Mouse (Mus musculus) testis, adult 10 weeks (tissue): Measurements from ENCODE around the gene Mrpl42. TPM values are rescaled to one million over a fixed set of nuclear protein-coding genes. Genes with fewer than 3 reads are reported as not detected.

Source experiments
- polyA plus RNA-seq: library from polyadenylated mRNA; stranded (reverse); fragments of 350-450 nt; fragmentation: Illumina TruSeq; extraction: RNeasy Lipid Tissue Mini Kit (QIAGEN cat#74804); gene quantifications from one replicate; pipeline ENCODE4 v1.2.3, GENCODE M21; 2014; ENCODE audit warnings: low read depth, low replicate concordance

The Mrpl42 gene
- polyA plus RNA-seq, result 66.0 TPM

GRCm38 (mm10) chr10:95501463-95502081 is at the start of gene Mrpl42:
Gene Mrpl42 (minus strand): TSS chr10:95501940.

GRCm38 (mm10) chr10:95514656-95515292 is 13.0 kb upstream of the Mrpl42 start, which contains the start of gene Ube2n:
Gene Ube2n (plus strand): TSS chr10:95515145.

Other genes starting within 250 kb of the Mrpl42 start
- gene Cradd, start 177.8 kb downstream of the Mrpl42 start, polyA plus RNA-seq, result 2.5 TPM
- gene Socs2, start 84.8 kb downstream of the Mrpl42 start, polyA plus RNA-seq, result 8.8 TPM
- 1,812 TPM for gene Ube2n, start 13.2 kb upstream of the Mrpl42 start, polyA plus RNA-seq
- gene Nudt4, start 62.2 kb upstream of the Mrpl42 start, polyA plus RNA-seq, result 1,208 TPM
- not detected for gene Anapc15-ps, start 171.5 kb upstream of the Mrpl42 start, polyA plus RNA-seq